Mouse (Mus musculus) A20 (cell line): ENCODE measurements at regions not wholly inside any gene's neighbourhood (a gene's known extent, or its start where the extent isn't known, plus 50 kb on each side); places are given as distances from the start of the nearest gene placed in this dataset.

ENCODE experiments used
- DNase-seq: peaks from one replicate; pipeline ENCODE4 v3.0.0-alpha.2; 2011; ENCODE audit warnings: low read depth, low spot score

- DNase-seq, result no peak
Measured at GRCm38 (mm10) chr2:45512852-45513251, 395.7 kb upstream of the Zeb2 start.

DNA sequence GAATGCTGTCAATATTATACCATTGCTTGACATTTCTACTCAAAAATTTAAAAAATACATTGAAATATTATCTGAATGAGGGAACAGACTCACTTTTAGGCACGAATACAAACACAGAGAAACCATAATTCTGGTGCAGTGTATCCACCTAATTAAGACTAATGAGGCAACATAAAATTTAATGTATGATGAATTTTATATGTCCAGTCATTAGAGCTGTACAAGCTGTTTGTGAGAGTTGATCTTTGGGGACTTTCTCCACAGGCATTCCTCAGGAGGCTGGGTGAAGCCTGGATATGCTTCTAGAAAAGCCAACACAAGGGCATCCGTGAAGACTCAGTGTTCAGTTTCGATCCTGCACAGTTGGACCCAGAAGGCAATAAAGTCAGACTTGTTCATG, 394.6 kb upstream of the Zeb2 start:
- DNase-seq, result no peak

DNA sequence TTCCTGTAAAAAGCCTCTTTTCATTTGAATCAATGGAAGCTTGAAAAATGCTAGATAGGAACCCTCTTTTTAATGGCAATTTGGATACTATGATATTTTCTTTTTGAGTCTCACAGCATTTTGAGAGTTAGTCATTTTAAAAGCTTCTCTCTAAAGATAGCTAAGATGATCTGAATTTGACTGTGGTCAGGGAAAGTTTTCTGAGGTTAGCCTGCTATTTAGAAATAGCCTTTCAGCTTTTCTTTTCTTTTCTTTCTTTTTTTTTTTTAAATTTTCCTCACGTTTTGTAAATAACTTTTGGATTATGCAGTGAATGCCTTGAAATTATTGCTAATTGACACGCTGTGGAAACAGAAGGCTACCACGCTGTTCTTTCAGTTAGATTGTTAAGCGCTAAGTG, 387.3 kb upstream of the Zeb2 start:
- no peak for DNase-seq

GRCm38 (mm10) chr2:45493656-45494055, 376.5 kb upstream of the Zeb2 start:
- DNase-seq, result no peak

- DNase-seq, result no peak
Measured at GRCm38 (mm10) chr2:45486530-45486929, 369.3 kb upstream of the Zeb2 start.

DNA sequence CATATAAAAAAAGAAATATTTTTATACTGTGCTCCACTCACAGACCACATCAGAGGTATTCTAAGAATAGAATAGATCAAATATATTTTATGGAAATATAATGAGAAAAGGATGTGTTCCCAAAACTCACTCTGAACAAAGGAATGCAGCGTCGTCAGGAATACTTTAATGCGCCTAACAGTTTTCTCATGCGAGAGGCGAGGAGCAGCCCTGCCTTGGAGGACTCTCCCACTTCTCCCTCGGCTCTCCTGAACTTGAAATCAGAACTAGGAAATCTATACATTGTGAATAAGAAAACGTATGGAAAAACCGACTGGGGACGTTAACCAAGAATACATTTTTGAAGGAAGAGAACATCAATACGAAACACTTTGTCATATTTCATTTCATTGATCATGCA, 368.3 kb upstream of the Zeb2 start:
- DNase-seq, result no peak

- DNase-seq, result no peak
Measured at GRCm38 (mm10) chr2:45480671-45481070, 363.5 kb upstream of the Zeb2 start.

DNA sequence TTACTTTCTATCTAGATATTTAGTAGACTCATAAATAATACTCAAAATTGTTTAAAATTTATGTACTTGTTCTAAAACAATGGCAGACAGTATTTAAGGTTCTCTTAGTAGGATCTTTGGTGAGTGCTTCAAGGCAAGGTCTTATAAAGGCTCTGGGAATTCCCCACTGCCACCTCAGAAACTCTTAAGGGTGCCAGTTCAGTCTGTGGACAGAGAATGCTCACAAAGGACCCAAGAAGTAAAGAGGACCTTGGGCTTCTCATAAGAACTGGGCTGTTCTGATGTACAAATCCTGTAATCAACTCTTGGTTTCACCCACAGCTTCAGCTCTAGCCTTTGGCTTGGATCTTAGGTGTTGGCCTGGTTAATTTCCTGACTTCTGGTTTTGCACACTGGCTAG, 358.8 kb upstream of the Zeb2 start:
- DNase-seq, result peak; percentile 22

- DNase-seq, result no peak
Measured at GRCm38 (mm10) chr2:45464306-45464705, 347.1 kb upstream of the Zeb2 start.

- no peak for DNase-seq
Measured at GRCm38 (mm10) chr2:45459410-45459809, 342.2 kb upstream of the Zeb2 start.

DNA sequence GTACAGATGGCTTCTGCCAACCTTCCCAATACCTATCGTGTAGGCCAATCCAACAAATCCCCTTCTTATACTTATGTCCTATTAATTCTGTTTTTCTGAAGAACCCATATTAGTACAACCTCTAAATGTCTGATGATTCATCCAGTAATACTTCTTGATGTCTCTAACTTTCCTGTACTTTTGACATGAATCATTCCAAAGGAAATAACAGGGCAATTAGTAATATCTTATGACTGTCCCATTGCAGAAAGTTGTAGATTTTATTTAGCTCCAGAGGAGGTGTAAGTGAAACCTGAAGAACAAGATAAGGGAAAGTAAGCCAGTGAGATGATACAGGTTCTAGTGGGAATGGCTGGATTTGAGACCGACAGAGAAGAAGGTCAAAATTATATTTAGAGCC, 337.6 kb upstream of the Zeb2 start:
- no peak for DNase-seq

DNA sequence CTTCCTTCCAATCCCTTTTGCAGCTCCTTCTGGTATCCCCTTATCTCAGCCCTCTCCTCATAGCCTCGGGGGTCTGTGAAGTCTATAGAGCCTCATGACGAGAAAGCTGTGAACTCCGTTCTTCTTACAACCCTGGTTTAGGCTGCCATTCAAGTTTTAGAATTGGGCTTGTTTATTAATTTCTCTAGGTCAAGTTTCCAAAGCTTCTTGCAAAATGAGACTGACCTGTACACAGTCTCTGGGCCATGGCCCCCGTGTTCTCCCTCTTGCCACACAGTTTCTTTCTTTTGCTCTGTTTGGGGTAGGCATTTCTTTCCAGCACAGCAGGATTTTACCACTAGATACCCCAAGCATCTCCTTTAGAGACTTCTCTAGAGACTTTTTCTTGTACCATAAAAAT, 322.0 kb upstream of the Zeb2 start:
- DNase-seq, result no peak

- DNase-seq, result no peak
Measured at GRCm38 (mm10) chr2:45438739-45439138, 321.5 kb upstream of the Zeb2 start.

GRCm38 (mm10) chr2:45435261-45435980, 318.2 kb upstream of the Zeb2 start:
- DNase-seq, result no peak

GRCm38 (mm10) chr2:45434789-45435188, 317.6 kb upstream of the Zeb2 start:
- no peak for DNase-seq

DNA sequence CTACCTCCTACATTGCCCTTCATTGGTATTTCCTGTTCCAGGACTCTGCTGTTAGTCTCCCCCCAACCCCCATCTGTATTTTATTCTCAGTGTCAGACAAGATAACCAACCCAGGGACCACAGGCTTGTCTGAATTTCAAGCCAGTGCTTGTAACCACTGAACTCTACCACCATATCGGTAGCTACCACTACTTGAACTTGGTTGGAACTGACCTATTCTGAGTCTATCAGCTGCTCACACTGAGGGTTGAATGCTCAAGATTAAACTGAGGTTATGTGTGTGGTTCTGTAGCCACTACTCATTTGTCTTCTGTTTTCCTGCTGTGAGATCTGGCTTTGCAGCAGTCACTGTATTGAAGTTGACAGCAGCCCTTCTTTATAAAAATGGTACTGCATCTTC, 317.0 kb upstream of the Zeb2 start:
- DNase-seq, result no peak

- DNase-seq, result no peak
Measured at GRCm38 (mm10) chr2:45431366-45431765, 314.2 kb upstream of the Zeb2 start.

DNA sequence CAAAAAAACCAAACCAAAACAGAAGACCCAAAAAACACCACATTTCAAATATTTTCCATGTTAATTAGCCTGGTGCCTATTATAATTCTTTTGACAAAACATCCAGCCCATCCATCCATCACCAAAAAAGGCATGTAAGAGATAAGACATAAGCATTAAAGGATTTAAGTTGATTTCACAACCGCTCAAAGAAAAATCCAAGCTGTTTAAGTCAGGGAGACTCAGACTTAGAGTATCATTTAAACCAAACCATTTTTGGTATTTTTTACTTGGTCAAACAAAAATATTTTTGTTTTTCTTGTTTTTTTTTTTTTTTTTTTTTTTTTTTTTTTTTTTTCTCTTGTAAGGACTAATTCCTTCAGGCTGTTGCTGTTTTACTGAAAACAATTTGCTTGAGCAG, 304.6 kb upstream of the Zeb2 start:
- DNase-seq, result no peak

GRCm38 (mm10) chr2:45408136-45408535, 290.9 kb upstream of the Zeb2 start:
- no peak for DNase-seq

DNA sequence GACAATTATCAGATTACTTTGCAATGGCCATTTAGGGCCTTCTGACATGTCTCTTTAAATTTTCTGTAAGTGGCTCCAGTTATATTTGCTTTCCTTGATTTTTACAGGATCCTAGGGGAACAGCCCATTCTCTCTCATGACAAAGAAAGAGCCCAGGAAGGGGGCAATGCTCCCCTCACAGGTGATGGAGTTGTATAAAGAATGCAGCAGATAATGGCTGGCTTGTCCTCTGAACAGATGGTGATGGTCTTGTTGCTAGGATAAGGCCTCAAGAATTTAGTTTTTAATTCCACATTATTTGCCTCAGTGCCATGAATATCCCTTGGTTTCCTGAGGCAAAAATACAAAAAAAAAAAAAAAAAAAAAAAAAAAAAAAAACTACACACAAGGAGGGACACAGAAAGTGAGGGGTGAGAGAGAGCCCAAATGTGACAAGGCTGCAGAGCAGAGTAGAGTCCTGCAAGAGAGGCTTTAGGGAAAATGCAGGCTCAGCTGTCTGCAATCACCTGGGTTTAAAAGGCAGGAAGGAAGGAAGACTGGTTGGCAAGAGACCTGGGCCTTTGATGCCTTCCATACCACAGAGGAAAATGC, 272.8 kb upstream of the Zeb2 start:
- DNase-seq, result no peak

DNA sequence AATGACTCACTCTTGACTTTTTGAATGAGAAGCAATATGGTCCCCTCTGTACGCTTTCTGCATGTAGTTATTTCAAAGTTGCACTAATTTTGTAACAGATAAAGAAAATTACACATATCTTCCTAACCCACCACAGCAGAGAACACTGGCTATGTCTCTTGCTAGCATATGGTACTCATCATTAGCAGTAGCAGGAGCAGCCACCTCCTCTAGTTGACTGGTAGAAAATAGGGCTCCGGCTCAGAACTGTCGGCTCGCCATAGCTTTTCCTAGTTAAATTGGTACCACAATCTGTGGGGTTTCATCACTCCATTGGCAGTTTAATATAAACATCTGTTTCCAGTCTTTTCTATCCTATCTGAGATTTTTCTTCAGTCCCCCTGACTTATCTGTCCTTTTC, 254.1 kb upstream of the Zeb2 start:
- DNase-seq, result no peak

- DNase-seq, result peak; percentile 41
Measured at GRCm38 (mm10) chr2:45370615-45370968, 253.4 kb upstream of the Zeb2 start.

GRCm38 (mm10) chr2:45369914-45370614, 252.9 kb upstream of the Zeb2 start:
- no peak for DNase-seq
